Mouse (Mus musculus) left cerebral cortex, adult 2 months (tissue): Measurements from ENCODE around the gene Fam169b. TPM values are rescaled to one million over a fixed set of nuclear protein-coding genes. Genes with fewer than 3 reads are reported as not detected.

Experiments used
- DNase-seq, 2 experiments: peaks; one replicate each; pipeline ENCODE4 v3.0.0; 2021 to 2022; ENCODE audit warnings: low spot score in 2 of 2, mixed read lengths in 1 of 2; ENCODE audit errors: extremely low spot score in 1 of 2
- H3K27ac ChIP-seq: fragments of 200-600 bp; 2 replicates; pipeline ENCODE4 v1.8.1; 2022
- H3K4me3 ChIP-seq: fragments of 200-600 bp; 2 replicates; pipeline ENCODE4 v1.8.1; 2022
- CTCF ChIP-seq: fragments of 200-600 bp; IDR thresholded peaks from 2 replicates; pipeline ENCODE4 v1.8.1; 2022; ENCODE audit warnings: antibody characterized with exemption, mild to moderate bottlenecking, moderate library complexity
- intact Hi-C: fragments of 180-260 bp; cut with DNase I; formaldehyde crosslinking; loops from one replicate; pipeline ENCODE4 v1.15.1; 2025
- total RNA-seq, 2 experiments: library from RNA; stranded (reverse); gene quantifications; 2 replicates each; pipeline ENCODE4 v1.2.3; 2021

Fam169b gene
- total RNA-seq, 2 experiments from 2014 or later, result 0.63 to 1.4 TPM

- intact Hi-C loops, result no loop called here
- Histone ChIP-seq H3K4me3 (no peak overlapping the region), H3K27ac (no peak overlapping the region)
- DNase-seq, result no peak
- TF ChIP-seq CTCF, result no peak
Measured at GRCm38 (mm10) chr7:68314286-68314685, 40.6 kb downstream of the Fam169b start.

- DNase-seq, result no peak
Measured at GRCm38 (mm10) chr7:68315068-68315467, 41.4 kb downstream of the Fam169b start.

DNA sequence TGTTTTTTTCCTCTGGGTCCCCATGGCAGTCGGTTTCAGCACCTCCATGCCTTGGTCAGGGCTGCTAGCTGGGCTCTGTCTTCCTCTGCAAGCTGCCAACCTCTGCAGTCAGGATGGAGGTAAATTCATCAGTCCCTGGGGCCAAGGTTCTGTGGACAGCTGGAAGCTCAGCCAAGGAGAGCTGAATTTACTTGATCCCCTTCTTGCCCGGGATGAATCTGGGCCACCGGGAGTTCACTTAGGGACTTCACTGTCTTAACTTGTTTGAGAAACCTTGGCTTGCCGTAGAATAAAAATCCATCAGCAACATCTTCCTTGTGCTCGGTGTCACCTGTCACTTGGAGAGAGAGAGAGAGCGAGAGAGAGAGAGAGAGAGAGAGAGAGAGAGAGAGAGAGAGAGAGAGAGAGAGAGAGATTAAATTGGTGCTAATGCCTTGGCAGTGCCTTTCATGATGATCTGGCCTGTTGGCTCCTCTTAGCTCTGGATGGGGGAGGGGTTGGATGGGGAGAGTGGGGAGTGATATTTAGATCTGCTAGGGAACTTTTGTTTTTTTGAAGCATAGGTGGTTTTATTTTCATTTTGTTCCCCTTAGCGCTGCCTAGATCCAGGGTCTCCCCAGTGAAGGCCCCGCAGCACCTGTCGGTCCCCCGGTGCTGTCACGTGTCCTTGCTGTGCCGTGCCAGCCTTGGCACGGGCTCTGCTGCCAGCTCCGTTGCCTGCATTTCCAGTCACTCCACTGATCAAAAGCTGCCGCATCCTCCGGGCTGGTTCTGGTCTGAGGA is 44.6 kb downstream of the Fam169b start:
- H3K4me3 ChIP-seq, result no peak overlapping the region
- DNase-seq, result no peak
- no peak overlapping the region for H3K27ac ChIP-seq
- intact Hi-C loops, result no loop called here
- no peak for TF ChIP-seq CTCF

More at GRCm38 (mm10) chr7:68315068-68315467, 41.4 kb downstream of the Fam169b start:
- intact Hi-C loops, result no loop called here
- Histone ChIP-seq H3K27ac (no peak overlapping the region), H3K4me3 (no peak overlapping the region)
- TF ChIP-seq CTCF, result no peak

DNA sequence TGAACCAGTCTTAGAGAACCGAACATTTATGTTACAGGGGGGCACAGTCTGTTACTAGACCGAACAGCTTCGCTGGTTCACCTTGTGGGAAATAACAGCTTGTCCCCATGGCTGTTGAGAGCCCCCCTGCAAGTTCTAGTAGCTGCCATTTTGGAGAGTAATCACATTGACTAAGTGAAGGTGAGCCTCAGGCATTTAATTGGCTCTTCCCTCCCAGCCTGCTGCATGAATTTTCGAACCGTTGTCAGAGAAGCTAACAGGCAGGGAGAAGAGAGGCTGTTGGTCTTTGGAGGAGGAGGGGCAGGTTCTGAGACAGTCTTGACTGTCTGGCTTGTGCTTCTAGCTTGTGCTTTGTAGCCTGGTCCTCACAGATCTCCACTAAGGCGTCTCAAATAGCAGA is 45.3 kb downstream of the Fam169b start:
- no peak for TF ChIP-seq CTCF
- intact Hi-C loops, result no loop called here
- H3K4me3 ChIP-seq, result no peak overlapping the region

DNA sequence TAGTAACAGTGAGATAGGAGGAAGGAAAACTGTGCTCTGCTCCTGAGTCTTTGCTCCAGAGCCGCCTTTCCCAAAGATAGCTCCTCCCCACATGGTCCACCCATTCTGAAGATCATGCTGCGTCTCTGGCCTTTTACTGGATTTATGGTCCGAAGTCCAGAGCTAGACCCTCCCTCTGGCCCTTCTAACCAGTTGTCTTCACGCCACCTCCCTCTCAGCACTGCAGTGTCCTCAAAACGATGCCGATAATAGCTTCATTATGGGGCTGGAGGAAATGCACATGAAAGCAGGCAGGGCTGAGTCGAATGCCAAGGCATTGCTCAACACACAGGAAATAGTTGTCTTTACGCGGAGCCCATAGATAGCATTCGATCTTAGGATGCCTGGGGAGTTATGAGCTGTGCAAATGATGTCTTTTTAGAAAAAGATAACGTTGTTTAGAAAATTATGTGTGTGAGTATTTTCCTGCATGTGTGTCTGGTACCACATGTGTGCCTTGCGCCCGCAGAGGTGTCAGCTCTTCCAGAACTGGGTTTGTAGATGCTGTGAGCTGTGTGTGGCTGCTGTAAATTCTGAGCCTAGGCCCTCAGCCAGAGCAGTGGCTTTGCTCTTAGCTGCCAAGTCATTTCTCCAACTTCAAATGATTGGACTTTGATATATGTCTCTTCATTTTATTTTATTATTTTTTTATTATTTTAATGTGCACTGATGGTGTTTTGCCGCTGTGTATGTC is 46.6 kb downstream of the Fam169b start:
- intact Hi-C loops, result no loop called here
- no peak for TF ChIP-seq CTCF
- H3K4me3 ChIP-seq, result no peak overlapping the region
- no peak for DNase-seq
- no peak overlapping the region for H3K27ac ChIP-seq

More for the DNA sequence above, 45.3 kb downstream of the Fam169b start:
- no peak for DNase-seq
- no peak overlapping the region for H3K27ac ChIP-seq

GRCm38 (mm10) chr7:68323051-68323450 is 49.4 kb downstream of the Fam169b start:
- DNase-seq, result no peak
- intact Hi-C loops, result no loop called here
- Histone ChIP-seq H3K4me3 (no peak overlapping the region), H3K27ac (no peak overlapping the region)
- no peak for TF ChIP-seq CTCF

- TF ChIP-seq CTCF, result no peak
- Histone ChIP-seq H3K4me3 (no peak overlapping the region), H3K27ac (no peak overlapping the region)
- intact Hi-C loops, result no loop called here
- no peak for DNase-seq
Measured at GRCm38 (mm10) chr7:68326190-68326722, 52.6 kb downstream of the Fam169b start.

DNA sequence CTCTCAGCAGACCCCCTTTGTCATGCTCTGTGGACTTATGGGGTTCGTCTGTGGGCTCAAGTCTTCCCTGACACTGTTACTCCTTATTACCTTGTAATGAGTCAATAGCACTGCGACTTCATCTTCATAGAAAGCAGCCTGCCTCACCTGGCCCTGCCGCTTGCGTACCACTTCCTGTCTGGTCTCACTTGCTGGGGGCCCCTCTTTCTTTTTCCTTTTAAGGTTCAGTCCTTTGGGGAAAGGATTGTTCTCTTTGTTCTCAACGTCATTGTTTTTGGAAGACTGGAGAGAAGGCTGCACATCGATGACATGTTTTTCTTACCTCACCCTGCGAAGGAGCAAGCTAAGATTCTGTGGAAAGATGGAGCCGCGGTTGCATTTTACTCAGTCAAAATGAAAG is 55.4 kb downstream of the Fam169b start:
- TF ChIP-seq CTCF, result no peak
- Histone ChIP-seq H3K4me3 (no peak overlapping the region), H3K27ac (no peak overlapping the region)
- DNase-seq, result no peak
- intact Hi-C loops, result no loop called here

GRCm38 (mm10) chr7:68332799-68333198 is 59.2 kb downstream of the Fam169b start:
- no peak for TF ChIP-seq CTCF
- H3K27ac ChIP-seq, result no peak overlapping the region
- no peak overlapping the region for H3K4me3 ChIP-seq
- intact Hi-C loops, result no loop called here
- no peak for DNase-seq

DNA sequence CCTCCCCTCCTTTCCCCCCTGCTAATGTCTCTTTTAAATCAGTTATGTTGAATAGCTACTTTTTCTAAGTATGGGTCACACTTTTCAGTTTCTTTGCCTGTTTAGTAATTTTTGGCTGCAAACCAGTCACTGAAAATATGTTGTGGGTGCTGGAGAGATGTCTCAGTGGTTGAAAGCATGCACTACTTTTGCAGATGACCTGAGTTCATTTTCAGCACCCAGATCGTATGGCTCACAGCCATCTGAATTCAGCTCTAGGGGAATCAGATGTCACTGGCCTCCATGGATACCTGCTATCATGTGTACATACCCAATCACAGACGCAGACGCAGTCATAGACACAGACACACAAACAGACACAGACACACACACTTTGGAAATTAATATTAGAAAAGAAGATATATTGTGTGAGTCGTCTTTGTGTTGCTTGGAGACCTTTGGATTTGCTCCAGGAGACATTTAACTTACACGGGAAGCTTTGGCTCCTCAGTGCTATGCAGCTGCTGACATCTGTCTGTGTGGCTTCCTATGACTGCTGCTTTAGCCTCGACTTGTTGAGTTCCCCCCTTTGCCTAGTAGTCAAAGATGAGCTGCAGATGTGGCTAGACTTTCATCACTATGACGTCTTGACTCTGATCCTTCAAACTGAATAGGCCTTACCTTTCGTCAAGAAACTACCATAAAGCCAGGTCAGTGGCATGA is 63.6 kb downstream of the Fam169b start:
- TF ChIP-seq CTCF, result no peak
- no peak for DNase-seq
- no peak overlapping the region for H3K4me3 ChIP-seq
- intact Hi-C loops, result no loop called here
- no peak overlapping the region for H3K27ac ChIP-seq

DNA sequence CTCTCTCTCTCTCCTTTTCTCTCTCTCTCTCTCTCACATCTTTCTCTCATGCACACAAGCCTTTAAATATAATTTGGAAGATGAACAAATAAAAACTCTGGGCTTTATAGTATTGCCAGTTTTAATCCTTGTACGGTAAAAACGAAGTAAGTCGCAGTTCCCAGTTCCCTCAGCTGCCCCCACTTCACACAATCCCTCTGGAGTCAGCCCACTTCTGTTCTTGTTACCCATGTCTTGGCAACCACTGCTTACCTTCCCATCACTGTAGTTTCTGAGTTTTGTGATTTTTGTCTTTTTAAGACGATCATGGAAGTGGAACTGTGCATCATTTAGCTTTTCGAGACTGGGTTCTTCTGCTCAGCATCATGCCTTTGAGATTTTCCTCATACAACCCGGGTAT is 65.0 kb downstream of the Fam169b start:
- no peak for DNase-seq
- no peak for TF ChIP-seq CTCF
- intact Hi-C loops, result no loop called here
- Histone ChIP-seq H3K27ac (no peak overlapping the region), H3K4me3 (no peak overlapping the region)

GRCm38 (mm10) chr7:68344561-68344960 is 70.9 kb downstream of the Fam169b start:
- DNase-seq, result no peak
- intact Hi-C loops, result no loop called here
- Histone ChIP-seq H3K4me3 (no peak overlapping the region), H3K27ac (no peak overlapping the region)
- no peak; the same call in 1 of the 2 replicates for TF ChIP-seq CTCF
